Mouse (Mus musculus): Measurements from ENCODE around the gene Syt3. TPM values are rescaled to one million over a fixed set of nuclear protein-coding genes. Genes with fewer than 3 reads are reported as not detected.

The Syt3 gene
- polyA plus RNA-seq, 1 experiment = not detected

- no peak overlapping the region for H3K4me3 ChIP-seq
- no peak overlapping the region for H3K4me2 ChIP-seq (ENCODE audit: low read depth)
- H3K79me2 ChIP-seq (ENCODE audit: control insufficient read depth, insufficient read depth) = no peaks in the 10 kb centered on the region
- peaks cover 74% of the 10 kb centered on the region for H3K27me3 ChIP-seq (ENCODE audit: control insufficient read depth, insufficient read depth, insufficient read length)
- H3ac ChIP-seq (ENCODE audit: control insufficient read depth, insufficient read length) = no peak overlapping the region
- H3K36me3 ChIP-seq (ENCODE audit: control insufficient read depth, insufficient read depth) = no peaks in the 10 kb centered on the region
- TF ChIP-seq POLR2AphosphoS2 (IDR thresholded peaks at IDR 0.05; ENCODE audit: insufficient read length, low read depth) (no peak), E2F4 (IDR thresholded peaks at IDR 0.05; ENCODE audit: insufficient read depth) (no peak), TCF3 (IDR thresholded peaks at IDR 0.05; ENCODE audit: insufficient read length, low read depth) (no peak), TCF12 (IDR thresholded peaks at IDR 0.05; ENCODE audit: insufficient read depth, poor library complexity, severe bottlenecking) (no peak), MYOD1 (IDR thresholded peaks at IDR 0.05; ENCODE audit: control insufficient read depth in 1 of 3, insufficient read length in 2 of 3, low read depth in 2 of 3) (no peak), MYOG (IDR thresholded peaks at IDR 0.05; ENCODE audit: control insufficient read depth in 1 of 3, insufficient read depth in 1 of 3, insufficient read length in 2 of 3, low read depth in 2 of 3) (no peak), POLR2A (IDR thresholded peaks at IDR 0.05; ENCODE audit: insufficient read length, low read depth) (no peak), USF1 (IDR thresholded peaks at IDR 0.05; ENCODE audit: low read depth) (no peak), REST (IDR thresholded peaks at IDR 0.05; ENCODE audit: insufficient read depth, insufficient read length) (no peak), CEBPB (IDR thresholded peaks at IDR 0.05; ENCODE audit: insufficient read depth, poor library complexity, severe bottlenecking) (no peak), MAX (IDR thresholded peaks at IDR 0.05; ENCODE audit: low read depth) (no peak), SRF (IDR thresholded peaks at IDR 0.05; ENCODE audit: control insufficient read depth, insufficient read length, low read depth) (no peak)
Measured at GRCm38 (mm10) chr7:44343459-44344015, 40.4 kb upstream of the Syt3 start.

- no peak for TF ChIP-seq USF1 (IDR thresholded peaks at IDR 0.05; ENCODE audit: low read depth)
- no peak for TF ChIP-seq MYOG (IDR thresholded peaks at IDR 0.05; ENCODE audit: control insufficient read depth in 1 of 3, insufficient read depth in 1 of 3, insufficient read length in 2 of 3, low read depth in 2 of 3)
- no peak for TF ChIP-seq CEBPB (IDR thresholded peaks at IDR 0.05; ENCODE audit: insufficient read depth, poor library complexity, severe bottlenecking)
- TF ChIP-seq E2F4 (IDR thresholded peaks at IDR 0.05; ENCODE audit: insufficient read depth) = no peak
- TF ChIP-seq POLR2AphosphoS2 (IDR thresholded peaks at IDR 0.05; ENCODE audit: insufficient read length, low read depth) = no peak
- TF ChIP-seq MAX (IDR thresholded peaks at IDR 0.05; ENCODE audit: low read depth) = no peak
- TF ChIP-seq SRF (IDR thresholded peaks at IDR 0.05; ENCODE audit: control insufficient read depth, insufficient read length, low read depth) = no peak
- TF ChIP-seq MYOD1 (IDR thresholded peaks at IDR 0.05; ENCODE audit: control insufficient read depth in 1 of 3, insufficient read length in 2 of 3, low read depth in 2 of 3) = no peak
- no peak for TF ChIP-seq TCF3 (IDR thresholded peaks at IDR 0.05; ENCODE audit: insufficient read length, low read depth)
- TF ChIP-seq POLR2A (IDR thresholded peaks at IDR 0.05; ENCODE audit: insufficient read length, low read depth) = no peak
- no peak for TF ChIP-seq REST (IDR thresholded peaks at IDR 0.05; ENCODE audit: insufficient read depth, insufficient read length)
- TF ChIP-seq TCF12 (IDR thresholded peaks at IDR 0.05; ENCODE audit: insufficient read depth, poor library complexity, severe bottlenecking) = no peak
- Histone ChIP-seq H3ac (ENCODE audit: control insufficient read depth, insufficient read length) (no peak overlapping the region), H3K4me3 (no peak overlapping the region), H3K4me2 (ENCODE audit: low read depth) (peak overlapping the region; percentile 45), H3K27me3 (ENCODE audit: control insufficient read depth, insufficient read depth, insufficient read length) (peaks cover 77% of the 10 kb centered on the region), H3K36me3 (ENCODE audit: control insufficient read depth, insufficient read depth) (no peaks in the 10 kb centered on the region), H3K79me2 (ENCODE audit: control insufficient read depth, insufficient read depth) (no peaks in the 10 kb centered on the region)
Measured at GRCm38 (mm10) chr7:44344622-44345021, 39.3 kb upstream of the Syt3 start.

- Histone ChIP-seq H3K4me3 (no peak overlapping the region), H3ac (ENCODE audit: control insufficient read depth, insufficient read length) (no peak overlapping the region), H3K36me3 (ENCODE audit: control insufficient read depth, insufficient read depth) (no peaks in the 10 kb centered on the region), H3K79me2 (ENCODE audit: control insufficient read depth, insufficient read depth) (no peaks in the 10 kb centered on the region), H3K27me3 (ENCODE audit: control insufficient read depth, insufficient read depth, insufficient read length) (peaks cover 84% of the 10 kb centered on the region), H3K4me2 (ENCODE audit: low read depth) (no peak overlapping the region)
- TF ChIP-seq POLR2A (IDR thresholded peaks at IDR 0.05; ENCODE audit: insufficient read length, low read depth) = no peak
- no peak for TF ChIP-seq MYOD1 (IDR thresholded peaks at IDR 0.05; ENCODE audit: control insufficient read depth in 1 of 3, insufficient read length in 2 of 3, low read depth in 2 of 3)
- TF ChIP-seq MAX (IDR thresholded peaks at IDR 0.05; ENCODE audit: low read depth) = no peak
- no peak for TF ChIP-seq REST (IDR thresholded peaks at IDR 0.05; ENCODE audit: insufficient read depth, insufficient read length)
- no peak for TF ChIP-seq SRF (IDR thresholded peaks at IDR 0.05; ENCODE audit: control insufficient read depth, insufficient read length, low read depth)
- TF ChIP-seq E2F4 (IDR thresholded peaks at IDR 0.05; ENCODE audit: insufficient read depth) = no peak
- TF ChIP-seq MYOG (IDR thresholded peaks at IDR 0.05; ENCODE audit: control insufficient read depth in 1 of 3, insufficient read depth in 1 of 3, insufficient read length in 2 of 3, low read depth in 2 of 3) = no peak
- TF ChIP-seq TCF3 (IDR thresholded peaks at IDR 0.05; ENCODE audit: insufficient read length, low read depth) = no peak
- TF ChIP-seq USF1 (IDR thresholded peaks at IDR 0.05; ENCODE audit: low read depth) = no peak
- no peak for TF ChIP-seq TCF12 (IDR thresholded peaks at IDR 0.05; ENCODE audit: insufficient read depth, poor library complexity, severe bottlenecking)
- no peak for TF ChIP-seq POLR2AphosphoS2 (IDR thresholded peaks at IDR 0.05; ENCODE audit: insufficient read length, low read depth)
- no peak for TF ChIP-seq CEBPB (IDR thresholded peaks at IDR 0.05; ENCODE audit: insufficient read depth, poor library complexity, severe bottlenecking)
Measured at GRCm38 (mm10) chr7:44349043-44349442, 34.9 kb upstream of the Syt3 start.

- TF ChIP-seq CEBPB (IDR thresholded peaks at IDR 0.05; ENCODE audit: insufficient read depth, poor library complexity, severe bottlenecking) = no peak
- no peak for TF ChIP-seq TCF12 (IDR thresholded peaks at IDR 0.05; ENCODE audit: insufficient read depth, poor library complexity, severe bottlenecking)
- TF ChIP-seq MAX (IDR thresholded peaks at IDR 0.05; ENCODE audit: low read depth) = no peak
- no peak for TF ChIP-seq MYOG (IDR thresholded peaks at IDR 0.05; ENCODE audit: control insufficient read depth in 1 of 3, insufficient read depth in 1 of 3, insufficient read length in 2 of 3, low read depth in 2 of 3)
- TF ChIP-seq USF1 (IDR thresholded peaks at IDR 0.05; ENCODE audit: low read depth) = no peak
- TF ChIP-seq TCF3 (IDR thresholded peaks at IDR 0.05; ENCODE audit: insufficient read length, low read depth) = no peak
- no peak for TF ChIP-seq MYOD1 (IDR thresholded peaks at IDR 0.05; ENCODE audit: control insufficient read depth in 1 of 3, insufficient read length in 2 of 3, low read depth in 2 of 3)
- TF ChIP-seq POLR2A (IDR thresholded peaks at IDR 0.05; ENCODE audit: insufficient read length, low read depth) = no peak
- Histone ChIP-seq H3ac (ENCODE audit: control insufficient read depth, insufficient read length) (no peak overlapping the region), H3K36me3 (ENCODE audit: control insufficient read depth, insufficient read depth) (no peaks in the 10 kb centered on the region), H3K4me2 (ENCODE audit: low read depth) (peak overlapping the region; percentile 79), H3K27me3 (ENCODE audit: control insufficient read depth, insufficient read depth, insufficient read length) (peaks cover 88% of the 10 kb centered on the region), H3K4me3 (no peak overlapping the region), H3K79me2 (ENCODE audit: control insufficient read depth, insufficient read depth) (no peaks in the 10 kb centered on the region)
Measured at GRCm38 (mm10) chr7:44350957-44351711, 32.8 kb upstream of the Syt3 start.

Measured in myocyte (in vitro differentiated cells).